Mouse (Mus musculus): ENCODE results near the gene Eci1. TPM values are rescaled to one million over a fixed set of nuclear protein-coding genes. Genes with fewer than 3 reads are reported as not detected.
"Not testable (repeated sequence)": the region's sequence is repeated elsewhere in the genome, so short reads cannot be mapped to it uniquely, and the experiment has no call there.

Eci1 gene
- total and polyA plus RNA-seq, 2 experiments from 2014 or later: 595 to 624 TPM

DNA sequence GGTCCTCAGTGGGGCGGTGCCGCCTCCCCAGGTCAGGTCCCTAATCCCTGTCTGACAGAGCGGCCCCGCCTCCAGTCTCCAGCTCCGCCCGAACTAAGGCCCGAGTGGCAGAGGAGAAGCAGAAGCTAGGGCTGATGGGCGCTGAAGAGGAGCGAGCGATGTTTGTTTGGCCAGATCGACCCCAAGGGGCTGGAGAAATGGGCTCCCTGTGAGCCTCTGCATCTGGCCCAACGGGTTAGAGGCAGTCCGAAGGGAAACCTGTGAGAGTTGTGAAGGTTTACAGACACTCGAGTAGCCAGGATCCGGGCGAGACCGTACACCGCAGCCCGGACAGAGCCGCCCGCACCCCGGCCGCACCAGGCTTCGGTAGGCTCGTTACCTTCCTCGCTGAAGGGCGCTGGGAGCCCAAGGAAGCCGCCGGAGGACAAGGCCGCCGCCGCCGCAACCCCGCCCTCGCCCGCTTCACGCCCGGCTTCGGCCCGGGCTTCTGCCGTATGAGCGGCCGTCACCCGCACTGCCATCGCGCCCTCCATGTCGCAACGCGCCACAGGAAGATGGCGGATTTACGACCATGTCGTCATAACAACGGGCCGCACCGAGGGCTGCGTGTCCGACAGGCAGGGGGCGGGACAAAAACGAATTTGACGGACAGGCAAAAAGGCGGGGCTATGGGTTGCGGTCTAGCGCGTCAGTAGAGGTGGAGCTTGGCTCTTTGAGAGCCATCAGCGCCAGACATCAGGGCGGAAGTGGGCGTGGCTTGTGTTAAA lies 28.5 kb downstream of the Eci1 start:
- Histone ChIP-seq H3K36me3 (replicated peaks; ENCODE audit: control insufficient read depth, insufficient read depth, low read length) (peaks cover 15% of the 10 kb centered on the region), H3K27me3 (ENCODE audit: control insufficient read depth, insufficient read depth, low read length) (no peaks in the 10 kb centered on the region), H3K27ac (ENCODE audit: low read depth) (peak overlapping the region; percentile 97), H3K9me3 (replicated peaks; ENCODE audit: control insufficient read depth, low read length) (no peaks in the 10 kb centered on the region), H3K9ac (replicated peaks; ENCODE audit: low read depth, low read length) (peak overlapping the region; percentile 93), H3K4me1 (ENCODE audit: control insufficient read depth, insufficient read depth) (peaks cover 18% of the 10 kb centered on the region), H3K4me3 (ENCODE audit: low read depth, low read length) (peak overlapping the region; percentile 85), H3K4me2 (ENCODE audit: low read depth, low read length) (peak overlapping the region; percentile 69)
- peak; percentile 94 for ATAC-seq (ENCODE audit: insufficient read depth, low read depth)
- TF ChIP-seq EP300 (IDR thresholded peaks at IDR 0.05; ENCODE audit: low read depth): no peak; the same call in 1 of the 2 replicates
- peak; percentile 29 for TF ChIP-seq CTCF (IDR thresholded peaks at IDR 0.05; ENCODE audit: low read depth)
- peak; percentile 99 for DNase-seq (ENCODE audit: low spot score)
- under 1% methylated on average over 64 of the region's 67 CpGs for WGBS

GRCm38 (mm10) chr17:24455523-24456206 lies 29.2 kb downstream of the Eci1 start:
- ATAC-seq (ENCODE audit: insufficient read depth, low read depth); H3K9me3 ChIP-seq (replicated peaks; ENCODE audit: control insufficient read depth, low read length); H3K27me3 ChIP-seq (ENCODE audit: control insufficient read depth, insufficient read depth, low read length); DNase-seq (ENCODE audit: low spot score); H3K36me3 ChIP-seq (replicated peaks; ENCODE audit: control insufficient read depth, insufficient read depth, low read length); H3K9ac ChIP-seq (replicated peaks; ENCODE audit: low read depth, low read length): not testable (repeated sequence)
- Histone ChIP-seq H3K4me1 (ENCODE audit: control insufficient read depth, insufficient read depth) (peaks cover 18% of the 10 kb centered on the region), H3K4me3 (ENCODE audit: low read depth, low read length) (0 out of 2 replicates have a peak overlapping the region, but pooled peaks have one; percentile 85), H3K4me2 (ENCODE audit: low read depth, low read length) (peak overlapping the region; percentile 31; the same call in 1 of the 2 replicates), H3K27ac (ENCODE audit: low read depth) (peak overlapping the region; percentile 49)
- 53% methylated on average over 10 of the region's 10 CpGs for WGBS

GRCm38 (mm10) chr17:24461580-24461979 lies 35.1 kb downstream of the Eci1 start:
- Histone ChIP-seq H3K4me3 (ENCODE audit: low read depth, low read length) (no peak overlapping the region), H3K27ac (ENCODE audit: low read depth) (no peak overlapping the region), H3K9me3 (replicated peaks; ENCODE audit: control insufficient read depth, low read length) (no peaks in the 10 kb centered on the region), H3K27me3 (ENCODE audit: control insufficient read depth, insufficient read depth, low read length) (no peaks in the 10 kb centered on the region), H3K9ac (replicated peaks; ENCODE audit: low read depth, low read length) (no peak overlapping the region), H3K4me1 (ENCODE audit: control insufficient read depth, insufficient read depth) (0 out of 2 replicates have a peak, but pooled peaks cover 3% of the 10 kb centered on the region), H3K4me2 (ENCODE audit: low read depth, low read length) (no peak overlapping the region), H3K36me3 (replicated peaks; ENCODE audit: control insufficient read depth, insufficient read depth, low read length) (no peaks in the 10 kb centered on the region)
- TF ChIP-seq CTCF (IDR thresholded peaks at IDR 0.05; ENCODE audit: low read depth): peak; percentile 51
- no peak for TF ChIP-seq EP300 (IDR thresholded peaks at IDR 0.05; ENCODE audit: low read depth)
- DNase-seq (ENCODE audit: low spot score) (no peak), ATAC-seq (ENCODE audit: insufficient read depth, low read depth) (no peak)
- 79% methylated on average over 2 of the region's 2 CpGs for WGBS

- WGBS: 35% methylated on average over 1 of the region's 1 CpGs
- ATAC-seq (ENCODE audit: insufficient read depth, low read depth): peak; percentile 30; the same call in 1 of the 2 replicates
Observed at GRCm38 (mm10) chr17:24462932-24463331, 36.5 kb downstream of the Eci1 start.

GRCm38 (mm10) chr17:24463374-24464133 lies 37.1 kb downstream of the Eci1 start:
- 49% methylated on average over 6 of the region's 6 CpGs for WGBS
- no peak overlapping the region for H3K4me2 ChIP-seq (ENCODE audit: low read depth, low read length)

More at GRCm38 (mm10) chr17:24462932-24463331, 36.5 kb downstream of the Eci1 start:
- Histone ChIP-seq H3K27ac (ENCODE audit: low read depth) (no peak overlapping the region), H3K9ac (replicated peaks; ENCODE audit: low read depth, low read length) (no peak overlapping the region), H3K4me3 (ENCODE audit: low read depth, low read length) (no peak overlapping the region), H3K9me3 (replicated peaks; ENCODE audit: control insufficient read depth, low read length) (no peaks in the 10 kb centered on the region), H3K27me3 (ENCODE audit: control insufficient read depth, insufficient read depth, low read length) (no peaks in the 10 kb centered on the region), H3K36me3 (replicated peaks; ENCODE audit: control insufficient read depth, insufficient read depth, low read length) (no peaks in the 10 kb centered on the region), H3K4me1 (ENCODE audit: control insufficient read depth, insufficient read depth) (0 out of 2 replicates have a peak, but pooled peaks cover 3% of the 10 kb centered on the region), H3K4me2 (ENCODE audit: low read depth, low read length) (no peak overlapping the region)
- no peak for TF ChIP-seq EP300 (IDR thresholded peaks at IDR 0.05; ENCODE audit: low read depth)
- no peak for TF ChIP-seq CTCF (IDR thresholded peaks at IDR 0.05; ENCODE audit: low read depth)
- no peak for DNase-seq (ENCODE audit: low spot score)

More at GRCm38 (mm10) chr17:24463374-24464133, 37.1 kb downstream of the Eci1 start:
- H3K9me3 ChIP-seq (replicated peaks; ENCODE audit: control insufficient read depth, low read length): no peaks in the 10 kb centered on the region
- H3K36me3 ChIP-seq (replicated peaks; ENCODE audit: control insufficient read depth, insufficient read depth, low read length): no peaks in the 10 kb centered on the region
- no peak overlapping the region for H3K4me3 ChIP-seq (ENCODE audit: low read depth, low read length)
- no peaks in the 10 kb centered on the region for H3K27me3 ChIP-seq (ENCODE audit: control insufficient read depth, insufficient read depth, low read length)
- no peak overlapping the region for H3K9ac ChIP-seq (replicated peaks; ENCODE audit: low read depth, low read length)
- no peak overlapping the region for H3K27ac ChIP-seq (ENCODE audit: low read depth)
- 0 out of 2 replicates have a peak, but pooled peaks cover 3% of the 10 kb centered on the region for H3K4me1 ChIP-seq (ENCODE audit: control insufficient read depth, insufficient read depth)
- ATAC-seq (ENCODE audit: insufficient read depth, low read depth) (no peak; the same call in 1 of the 2 replicates), DNase-seq (ENCODE audit: low spot score) (no peak)
- no peak for TF ChIP-seq CTCF (IDR thresholded peaks at IDR 0.05; ENCODE audit: low read depth)
- TF ChIP-seq EP300 (IDR thresholded peaks at IDR 0.05; ENCODE audit: low read depth): no peak
